Mouse (Mus musculus) liver, embryonic 15.5 days (tissue): ENCODE measurements at regions not wholly inside any gene's neighbourhood (a gene's known extent, or its start where the extent isn't known, plus 50 kb on each side); places are given as distances from the start of the nearest gene placed in this dataset.

Source experiments
- ATAC-seq: fragments of 200-750 bp; cut with Nextera tagmentation; 2 replicates; pipeline ENCODE4 v1.8.0; 2017; ENCODE audit warnings: moderate number of reproducible peaks, mild to moderate bottlenecking, moderate library complexity; ENCODE audit not compliant: insufficient read depth
- H3K27ac ChIP-seq: fragments of 300-500 bp; sonication (generic); replicated peaks from 2 replicates; pipeline ENCODE4 v1.5.1; 2015; ENCODE audit warnings: mild to moderate bottlenecking, inconsistent platforms
- H3K27me3 ChIP-seq: fragments of 300-500 bp; sonication (generic); 2 replicates; pipeline ENCODE4 v1.6.1; 2015; ENCODE audit warnings: mild to moderate bottlenecking, inconsistent platforms
- H3K36me3 ChIP-seq: fragments of 300-500 bp; sonication (generic); replicated peaks from 2 replicates; pipeline ENCODE4 v1.6.1; 2015; ENCODE audit warnings: moderate library complexity, mild to moderate bottlenecking, inconsistent platforms
- H3K4me1 ChIP-seq: fragments of 300-500 bp; sonication (generic); replicated peaks from 2 replicates; pipeline ENCODE4 v1.6.1; 2015; ENCODE audit warnings: inconsistent platforms
- H3K4me2 ChIP-seq: fragments of 300-500 bp; sonication (generic); 2 replicates; pipeline ENCODE4 v1.6.1; 2015; ENCODE audit warnings: moderate library complexity, mild to moderate bottlenecking, inconsistent platforms
- H3K4me3 ChIP-seq: fragments of 300-500 bp; sonication (generic); replicated peaks from 2 replicates; pipeline ENCODE4 v1.5.1; 2015; ENCODE audit warnings: mild to moderate bottlenecking, inconsistent platforms
- H3K9ac ChIP-seq: fragments of 300-500 bp; sonication (generic); 2 replicates; pipeline ENCODE4 v1.6.1; 2015; ENCODE audit warnings: moderate library complexity, mild to moderate bottlenecking, inconsistent platforms
- H3K9me3 ChIP-seq: fragments of 300-500 bp; sonication (generic); replicated peaks from 2 replicates; pipeline ENCODE4 v1.6.1; 2016; ENCODE audit warnings: inconsistent platforms
- WGBS: fragments of 180-500 bp; shearing (Covaris S2); methylation state at CpG from one replicate; pipeline ENCODE4 v1.1.7; 2015; ENCODE audit warnings: mixed read lengths; ENCODE audit not compliant: insufficient replicate concordance; 5-methylcytosine and 5-hydroxymethylcytosine counted together

DNA sequence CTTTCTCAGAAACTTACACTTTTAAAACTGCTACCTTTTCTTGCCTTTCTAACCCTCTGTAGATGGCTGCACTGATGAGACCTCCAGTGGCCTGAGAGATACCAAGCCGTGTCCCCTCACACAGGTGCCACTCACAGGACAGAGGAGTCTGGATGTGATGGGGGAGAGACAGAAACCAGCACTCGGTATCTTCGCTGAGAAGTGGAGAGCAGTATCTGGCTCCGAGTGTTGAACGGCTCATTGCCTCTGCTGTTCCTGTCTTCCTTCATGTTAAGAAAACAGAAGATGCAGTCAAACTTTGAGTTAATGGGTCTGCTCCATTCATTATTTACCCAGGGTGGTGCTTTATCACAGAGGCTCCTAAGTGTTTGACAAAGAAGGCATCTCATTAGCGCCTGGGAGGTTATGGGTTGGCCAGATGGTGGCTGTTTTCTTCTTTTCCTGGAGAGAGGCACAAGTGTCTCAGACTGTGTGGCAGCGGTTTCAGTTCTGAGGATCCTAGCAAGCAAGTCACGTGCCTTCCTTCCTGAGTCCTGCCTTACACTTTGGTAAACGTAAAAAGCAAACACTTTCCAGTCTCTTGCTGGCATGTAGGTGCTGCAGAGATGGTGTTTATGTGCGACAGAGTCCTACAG, 248.6 kb downstream of the Sec16b start:
- Histone ChIP-seq H3K9me3 (no peaks in the 10 kb centered on the region), H3K27me3 (no peaks in the 10 kb centered on the region), H3K27ac (no peak overlapping the region), H3K4me1 (no peaks in the 10 kb centered on the region), H3K36me3 (no peaks in the 10 kb centered on the region), H3K4me2 (no peak overlapping the region), H3K9ac (no peak overlapping the region), H3K4me3 (no peak overlapping the region)
- 46% methylated on average over 10 of the region's 10 CpGs for WGBS
- ATAC-seq: no peak

DNA sequence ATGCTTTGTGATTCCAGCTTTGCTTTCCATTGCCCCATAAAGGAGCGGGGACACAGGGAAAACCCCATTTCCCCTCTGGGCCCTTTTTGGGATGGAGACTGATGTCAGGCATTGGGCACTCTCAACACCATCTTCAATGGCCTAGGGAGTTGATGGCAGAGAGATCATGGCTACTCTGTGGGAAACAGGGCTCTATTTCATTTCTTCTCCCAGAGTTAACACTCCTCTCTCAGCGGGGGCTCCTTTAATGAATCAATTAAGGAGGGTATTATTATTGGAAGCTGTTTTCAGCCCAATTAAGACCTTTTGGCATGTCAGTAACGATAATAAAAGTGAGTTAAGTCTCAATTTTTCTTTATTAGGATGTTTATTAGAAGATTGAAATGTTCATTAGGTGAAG, 250.4 kb downstream of the Sec16b start:
- H3K9ac ChIP-seq: no peak overlapping the region
- H3K9me3 ChIP-seq: no peaks in the 10 kb centered on the region
- H3K36me3 ChIP-seq: no peaks in the 10 kb centered on the region
- no peak overlapping the region for H3K4me2 ChIP-seq
- no peak for ATAC-seq
- 63% methylated on average over 3 of the region's 3 CpGs for WGBS
- no peaks in the 10 kb centered on the region for H3K27me3 ChIP-seq
- H3K4me3 ChIP-seq: no peak overlapping the region
- no peaks in the 10 kb centered on the region for H3K4me1 ChIP-seq
- H3K27ac ChIP-seq: no peak overlapping the region

DNA sequence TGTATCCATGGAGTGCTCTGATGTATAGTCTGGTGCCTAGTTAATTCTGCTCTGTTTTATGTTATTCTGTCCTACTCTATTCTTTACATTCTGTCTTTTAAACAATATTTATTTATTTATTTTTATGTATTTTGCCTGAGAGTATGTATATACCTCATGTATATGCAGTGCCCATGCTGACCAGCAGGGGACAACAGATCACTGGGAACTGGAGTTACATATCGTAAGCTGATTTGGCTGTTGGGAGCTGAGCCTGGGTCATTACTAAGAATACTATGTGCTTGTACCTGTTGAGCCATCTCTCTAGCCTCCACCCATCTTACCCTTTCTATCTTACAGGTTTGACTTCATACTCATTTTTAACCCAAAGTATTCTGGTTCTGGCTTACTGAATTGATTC, 251.8 kb downstream of the Sec16b start:
- Histone ChIP-seq H3K36me3 (no peaks in the 10 kb centered on the region), H3K9ac (no peak overlapping the region), H3K4me1 (no peaks in the 10 kb centered on the region), H3K4me3 (no peak overlapping the region), H3K9me3 (no peaks in the 10 kb centered on the region), H3K27me3 (no peaks in the 10 kb centered on the region), H3K4me2 (no peak overlapping the region), H3K27ac (no peak overlapping the region)
- no peak for ATAC-seq
- 70% methylated on average over 1 of the region's 1 CpGs for WGBS

DNA sequence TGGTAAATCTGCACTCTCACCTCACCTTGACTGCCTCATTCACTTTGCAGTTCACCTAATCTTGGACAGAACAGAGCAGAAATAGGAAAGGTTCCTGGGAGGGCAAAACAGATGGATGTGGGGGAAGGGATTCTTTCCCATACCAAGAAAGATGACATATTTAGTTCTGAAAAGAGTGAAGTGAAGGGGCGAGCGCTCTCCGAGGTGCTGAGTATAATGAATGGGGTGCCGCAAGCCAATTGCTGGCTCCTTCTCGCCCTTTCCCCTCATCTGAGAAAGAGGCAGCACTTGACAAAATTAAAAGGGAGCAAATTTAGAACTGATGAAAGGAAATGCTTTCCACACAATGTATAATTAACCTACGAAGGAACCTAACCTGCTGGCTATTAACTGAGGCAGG, 261.7 kb downstream of the Sec16b start:
- Histone ChIP-seq H3K27me3 (no peaks in the 10 kb centered on the region), H3K36me3 (no peaks in the 10 kb centered on the region), H3K4me1 (no peaks in the 10 kb centered on the region), H3K4me2 (no peak overlapping the region), H3K9ac (no peak overlapping the region), H3K27ac (no peak overlapping the region), H3K9me3 (no peaks in the 10 kb centered on the region), H3K4me3 (no peak overlapping the region)
- no peak for ATAC-seq
- WGBS: 39% methylated on average over 6 of the region's 6 CpGs

DNA sequence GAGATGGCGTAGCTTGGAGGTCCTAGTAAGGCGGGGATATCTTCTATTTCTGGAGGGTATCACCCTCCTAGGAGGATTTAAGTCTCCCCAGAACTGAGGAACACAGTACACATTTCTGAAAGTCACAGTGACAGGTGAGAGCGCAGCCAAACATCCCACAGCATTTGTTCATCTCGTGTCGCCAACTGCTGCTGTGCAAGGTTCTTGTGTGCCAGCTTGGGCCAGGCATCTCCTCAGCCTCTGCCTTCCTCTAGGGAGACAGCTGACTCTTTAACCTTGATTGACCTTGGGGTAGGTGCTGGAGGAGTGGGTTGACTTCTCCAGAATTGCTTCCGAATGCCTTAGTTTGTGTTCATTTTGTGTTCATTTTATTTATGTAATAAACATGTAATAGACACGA, 291.2 kb downstream of the Sec16b start:
- 72% methylated on average over 7 of the region's 7 CpGs for WGBS
- H3K4me3 ChIP-seq: no peak overlapping the region

GRCm38 (mm10) chr1:157798561-157799553, 292.3 kb downstream of the Sec16b start:
- Histone ChIP-seq H3K4me2 (no peak overlapping the region), H3K9me3 (no peaks in the 10 kb centered on the region), H3K4me3 (no peak overlapping the region), H3K27me3 (no peaks in the 10 kb centered on the region), H3K36me3 (no peaks in the 10 kb centered on the region), H3K4me1 (no peaks in the 10 kb centered on the region), H3K27ac (no peak overlapping the region), H3K9ac (no peak overlapping the region)
- no peak for ATAC-seq
- WGBS: 57% methylated on average over 21 of the region's 21 CpGs

More for the DNA sequence above, 291.2 kb downstream of the Sec16b start:
- no peaks in the 10 kb centered on the region for H3K36me3 ChIP-seq
- no peaks in the 10 kb centered on the region for H3K9me3 ChIP-seq
- H3K27ac ChIP-seq: no peak overlapping the region
- no peak for ATAC-seq
- no peak overlapping the region for H3K9ac ChIP-seq
- no peaks in the 10 kb centered on the region for H3K4me1 ChIP-seq
- H3K4me2 ChIP-seq: no peak overlapping the region
- no peaks in the 10 kb centered on the region for H3K27me3 ChIP-seq

DNA sequence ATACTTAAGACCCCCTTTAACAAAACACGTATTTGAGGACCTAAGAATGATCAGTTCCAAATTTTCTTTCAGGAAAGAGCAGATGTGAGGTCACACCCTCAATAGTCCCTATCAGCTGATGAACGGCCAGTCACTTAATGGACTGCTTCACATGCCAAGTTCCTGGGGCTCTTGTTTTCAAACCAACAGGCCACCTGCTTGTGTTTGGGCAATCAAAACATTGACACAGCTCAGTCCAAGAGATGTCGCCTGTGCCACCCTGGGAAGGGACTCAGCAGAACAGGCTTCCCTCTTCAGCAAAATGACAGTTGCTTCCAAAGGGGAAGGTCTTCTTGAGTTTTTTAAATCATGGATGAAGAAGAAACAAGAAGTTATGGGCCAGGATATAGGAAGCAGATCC, 294.6 kb downstream of the Sec16b start:
- H3K36me3 ChIP-seq: no peaks in the 10 kb centered on the region
- no peak overlapping the region for H3K27ac ChIP-seq
- H3K9me3 ChIP-seq: no peaks in the 10 kb centered on the region
- ATAC-seq: no peak
- H3K27me3 ChIP-seq: no peaks in the 10 kb centered on the region
- H3K4me3 ChIP-seq: no peak overlapping the region
- no peak overlapping the region for H3K4me2 ChIP-seq
- H3K9ac ChIP-seq: no peak overlapping the region
- 57% methylated on average over 3 of the region's 3 CpGs for WGBS
- H3K4me1 ChIP-seq: no peaks in the 10 kb centered on the region

DNA sequence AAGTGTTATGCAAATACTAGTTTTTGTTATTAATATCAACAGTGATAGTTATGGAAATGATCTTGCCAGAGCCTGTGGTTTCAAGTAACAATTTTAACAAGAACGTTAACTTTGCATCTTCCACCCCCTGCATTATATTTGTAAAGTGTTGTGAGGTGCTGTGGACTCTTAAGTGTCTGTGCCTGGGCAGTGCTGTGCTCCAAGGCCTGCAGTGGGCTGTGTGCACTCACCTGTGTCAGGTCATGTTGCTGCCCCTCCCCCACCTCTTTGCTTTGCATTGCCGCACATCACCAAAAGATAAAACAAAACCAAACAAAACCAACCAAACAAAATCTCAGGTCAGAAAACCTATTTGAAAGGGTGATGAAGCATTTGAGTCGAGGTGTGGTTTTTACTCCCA, 297.7 kb downstream of the Sec16b start:
- WGBS: 59% methylated on average over 3 of the region's 3 CpGs
- Histone ChIP-seq H3K27ac (no peak overlapping the region), H3K27me3 (no peaks in the 10 kb centered on the region), H3K9ac (no peak overlapping the region), H3K4me2 (no peak overlapping the region), H3K4me3 (no peak overlapping the region), H3K9me3 (no peaks in the 10 kb centered on the region), H3K36me3 (no peaks in the 10 kb centered on the region), H3K4me1 (no peaks in the 10 kb centered on the region)
- ATAC-seq: no peak

DNA sequence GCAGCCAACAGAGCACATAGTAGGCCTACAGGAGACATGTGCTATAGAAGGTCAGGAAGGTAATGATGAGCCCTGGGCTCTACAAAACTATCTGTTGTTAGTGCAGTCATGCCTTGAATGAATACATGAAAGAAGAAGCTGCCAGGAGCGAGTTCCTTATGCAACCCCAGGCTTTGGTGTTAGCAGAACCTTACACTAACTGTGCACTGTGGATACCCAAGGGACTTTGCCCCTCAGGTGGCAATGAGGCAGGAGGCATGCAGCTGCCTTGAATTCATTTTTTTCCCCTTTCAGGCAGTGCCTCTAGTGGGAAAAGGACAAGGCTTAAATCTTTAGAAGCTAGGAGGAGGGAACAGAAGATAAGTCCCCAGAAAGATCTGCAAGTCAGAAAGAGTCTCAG, 299.8 kb downstream of the Sec16b start:
- Histone ChIP-seq H3K9ac (no peak overlapping the region), H3K27me3 (no peaks in the 10 kb centered on the region), H3K36me3 (no peaks in the 10 kb centered on the region), H3K4me2 (no peak overlapping the region), H3K9me3 (no peaks in the 10 kb centered on the region), H3K4me3 (no peak overlapping the region), H3K4me1 (no peaks in the 10 kb centered on the region), H3K27ac (no peak overlapping the region)
- WGBS: 37% methylated on average over 1 of the region's 1 CpGs
- ATAC-seq: no peak

DNA sequence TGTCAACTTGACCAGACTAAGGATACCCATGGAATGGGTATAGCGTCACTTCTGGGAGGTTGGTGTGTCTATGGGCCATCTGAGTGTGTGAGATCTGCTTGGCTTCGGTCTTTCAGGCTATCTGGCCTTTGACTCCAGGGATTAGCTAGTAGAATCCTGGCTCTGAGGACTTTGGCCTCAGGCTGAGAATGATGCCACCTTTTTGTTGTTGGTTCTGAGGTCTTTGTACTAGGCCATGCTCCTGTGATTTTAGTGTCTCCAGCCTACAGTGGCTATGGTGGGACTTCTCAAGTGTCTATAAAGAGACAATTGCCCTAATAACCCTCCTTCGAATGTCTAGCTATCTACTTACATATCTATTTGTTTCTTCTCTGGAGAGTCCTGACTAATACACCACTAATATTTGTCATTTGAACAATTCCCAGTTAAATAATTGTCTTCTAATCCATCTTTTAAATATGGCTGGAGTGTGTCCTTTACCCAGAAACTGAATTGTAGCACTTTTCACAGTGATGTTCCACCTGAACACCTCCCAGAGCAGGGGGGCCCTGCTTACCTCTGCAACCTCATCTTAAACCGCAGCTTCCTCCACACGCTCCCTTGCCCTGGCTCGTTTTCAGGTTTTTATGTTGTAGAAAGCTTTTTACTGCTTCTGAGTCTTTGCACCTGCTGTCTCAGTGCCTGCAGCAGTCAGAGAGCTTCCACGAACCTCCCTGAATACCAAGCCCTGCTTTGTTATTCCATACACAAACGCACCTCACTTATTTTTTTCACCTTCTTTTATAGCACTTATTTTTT, 303.3 kb downstream of the Sec16b start:
- Histone ChIP-seq H3K4me2 (no peak overlapping the region), H3K4me1 (no peaks in the 10 kb centered on the region), H3K27ac (no peak overlapping the region), H3K27me3 (no peaks in the 10 kb centered on the region), H3K4me3 (no peak overlapping the region), H3K36me3 (no peaks in the 10 kb centered on the region), H3K9me3 (no peaks in the 10 kb centered on the region), H3K9ac (no peak overlapping the region)
- 57% methylated on average over 8 of the region's 8 CpGs for WGBS
- no peak for ATAC-seq

DNA sequence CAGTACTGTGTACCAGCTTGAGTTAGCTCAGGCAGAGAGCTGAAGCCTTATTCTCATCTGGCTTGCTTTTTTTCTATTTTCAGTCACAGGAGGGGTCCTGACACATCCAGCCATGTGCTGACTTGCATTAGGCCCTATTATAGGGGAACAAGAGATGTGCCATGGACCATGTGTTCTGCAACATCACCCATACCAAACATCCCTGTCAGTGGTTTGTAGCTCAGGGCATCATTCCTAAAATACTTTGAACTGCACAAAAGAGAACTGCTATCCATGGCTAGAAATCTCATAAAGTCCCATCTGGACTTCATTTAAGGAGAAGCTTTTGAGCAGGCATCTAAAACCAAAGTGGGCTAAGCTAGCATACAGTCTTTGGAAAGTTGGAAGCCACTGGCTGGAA, 304.1 kb downstream of the Sec16b start:
- no peak overlapping the region for H3K4me2 ChIP-seq
- H3K27me3 ChIP-seq: no peaks in the 10 kb centered on the region
- no peaks in the 10 kb centered on the region for H3K9me3 ChIP-seq
- no peaks in the 10 kb centered on the region for H3K36me3 ChIP-seq
- no peaks in the 10 kb centered on the region for H3K4me1 ChIP-seq
- no peak overlapping the region for H3K9ac ChIP-seq
- no peak overlapping the region for H3K4me3 ChIP-seq
- no peak overlapping the region for H3K27ac ChIP-seq
- ATAC-seq: no peak
